Mouse (Mus musculus) cerebellum, adult 9-11 months (tissue): ENCODE data around the gene Serpinb6c.
"Not testable (repeated sequence)": the region's sequence is repeated elsewhere in the genome, so short reads cannot be mapped to it uniquely, and the experiment has no call there.

Experiments used
- DNase-seq: peaks from one replicate; pipeline ENCODE4 v3.0.0; 2022

Gene Serpinb6c

GRCm38 (mm10) chr13:33905176-33905954 lies at the start of gene Serpinb6c:
TSS of gene Serpinb6c (minus strand) at chr13:33905708.
- DNase-seq: no peak

GRCm38 (mm10) chr13:33952947-33953346 lies 47.4 kb upstream of the Serpinb6c start:
- no peak for DNase-seq

GRCm38 (mm10) chr13:33952075-33952449 lies 46.6 kb upstream of the Serpinb6c start:
- no peak for DNase-seq

- DNase-seq: no peak
Measured at GRCm38 (mm10) chr13:33951308-33952074, 46.0 kb upstream of the Serpinb6c start.

GRCm38 (mm10) chr13:33942212-33942779 lies 36.8 kb upstream of the Serpinb6c start:
- no peak for DNase-seq

GRCm38 (mm10) chr13:33941288-33941808 lies 35.8 kb upstream of the Serpinb6c start:
- DNase-seq: no peak

GRCm38 (mm10) chr13:33937587-33937986 lies 32.1 kb upstream of the Serpinb6c start:
- DNase-seq: not testable (repeated sequence)

GRCm38 (mm10) chr13:33937151-33937550 lies 31.6 kb upstream of the Serpinb6c start:
- DNase-seq: no peak

- peak; percentile 77 for DNase-seq
Measured at GRCm38 (mm10) chr13:33935465-33936181, 30.1 kb upstream of the Serpinb6c start.

- peak; percentile 13 for DNase-seq
Measured at GRCm38 (mm10) chr13:33934743-33935142, 29.2 kb upstream of the Serpinb6c start.

GRCm38 (mm10) chr13:33930912-33931311 lies 25.4 kb upstream of the Serpinb6c start:
- no peak for DNase-seq

- no peak for DNase-seq
Measured at GRCm38 (mm10) chr13:33930281-33930680, 24.8 kb upstream of the Serpinb6c start.

- DNase-seq: no peak
Measured at GRCm38 (mm10) chr13:33921699-33922098, 16.2 kb upstream of the Serpinb6c start.

- DNase-seq: no peak
Measured at GRCm38 (mm10) chr13:33921041-33921440, 15.5 kb upstream of the Serpinb6c start.

- no peak for DNase-seq
Measured at GRCm38 (mm10) chr13:33906821-33907220, 1.3 kb upstream of the Serpinb6c start.

GRCm38 (mm10) chr13:33903290-33903689 lies 2.2 kb downstream of the Serpinb6c start:
- DNase-seq: no peak

GRCm38 (mm10) chr13:33894207-33894606 lies 11.3 kb downstream of the Serpinb6c start:
- DNase-seq: no peak

- DNase-seq: no peak
Measured at GRCm38 (mm10) chr13:33843308-33843707, 62.2 kb downstream of the Serpinb6c start, which contains the start of gene Serpinb6e. TSS of gene Serpinb6e (minus strand) at chr13:33843408.

- DNase-seq: no peak
Measured at GRCm38 (mm10) chr13:33830751-33831150, 74.8 kb downstream of the Serpinb6c start.
